Mouse (Mus musculus): ENCODE data around the gene Pck2. TPM values are rescaled to one million over a fixed set of nuclear protein-coding genes. Genes with fewer than 3 reads are reported as not detected.

The Pck2 gene
- polyA plus RNA-seq, 1 experiment from 2014 or later = 16.5 TPM

GRCm38 (mm10) chr14:55511037-55511436 is 29.0 kb upstream of the Pck2 start:
- 70% methylated on average over 7 of the region's 7 CpGs for WGBS
- Histone ChIP-seq H3K4me1 (peaks cover 14% of the 10 kb centered on the region), H3K4me3 (no peak overlapping the region), H3K36me3 (peaks cover 3% of the 10 kb centered on the region; the same call in 1 of the 2 replicates), H3K9me3 (replicated peaks) (no peaks in the 10 kb centered on the region), H3K27me3 (ENCODE audit: low read depth, poor library complexity, severe bottlenecking) (0 out of 2 replicates have a peak, but pooled peaks cover 13% of the 10 kb centered on the region), H3K27ac (replicated peaks) (no peak overlapping the region)
- no peak for DNase-seq (ENCODE audit: low spot score)

GRCm38 (mm10) chr14:55513927-55514326 is 26.1 kb upstream of the Pck2 start:
- H3K4me1 ChIP-seq = peaks cover 31% of the 10 kb centered on the region
- WGBS = 76% methylated on average over 10 of the region's 10 CpGs
- no peaks in the 10 kb centered on the region for H3K36me3 ChIP-seq
- H3K27ac ChIP-seq (replicated peaks) = no peak overlapping the region
- DNase-seq (ENCODE audit: low spot score) = no peak
- H3K4me3 ChIP-seq = no peak overlapping the region
- H3K9me3 ChIP-seq (replicated peaks) = no peaks in the 10 kb centered on the region
- peaks cover 34% of the 10 kb centered on the region for H3K27me3 ChIP-seq (ENCODE audit: low read depth, poor library complexity, severe bottlenecking)

- Histone ChIP-seq H3K4me1 (peaks cover 37% of the 10 kb centered on the region), H3K4me3 (no peak overlapping the region), H3K27ac (replicated peaks) (no peak overlapping the region), H3K9me3 (replicated peaks) (no peaks in the 10 kb centered on the region), H3K36me3 (no peaks in the 10 kb centered on the region), H3K27me3 (ENCODE audit: low read depth, poor library complexity, severe bottlenecking) (peaks cover 52% of the 10 kb centered on the region)
- 89% methylated on average over 4 of the region's 4 CpGs for WGBS
- DNase-seq (ENCODE audit: low spot score) = no peak
Measured at GRCm38 (mm10) chr14:55515846-55516245, 24.2 kb upstream of the Pck2 start.

GRCm38 (mm10) chr14:55518897-55519296 is 21.2 kb upstream of the Pck2 start:
- peak; percentile 45 for DNase-seq (ENCODE audit: low spot score)
- H3K4me3 ChIP-seq = no peak overlapping the region
- no peak overlapping the region for H3K27ac ChIP-seq (replicated peaks)
- peaks cover 69% of the 10 kb centered on the region for H3K27me3 ChIP-seq (ENCODE audit: low read depth, poor library complexity, severe bottlenecking)
- H3K4me1 ChIP-seq = peaks cover 38% of the 10 kb centered on the region
- 53% methylated on average over 2 of the region's 2 CpGs for WGBS
- H3K36me3 ChIP-seq = no peaks in the 10 kb centered on the region
- H3K9me3 ChIP-seq (replicated peaks) = no peaks in the 10 kb centered on the region

- Histone ChIP-seq H3K4me3 (no peak overlapping the region), H3K27me3 (ENCODE audit: low read depth, poor library complexity, severe bottlenecking) (peaks cover 75% of the 10 kb centered on the region), H3K9me3 (replicated peaks) (no peaks in the 10 kb centered on the region), H3K36me3 (no peaks in the 10 kb centered on the region), H3K4me1 (peaks cover 38% of the 10 kb centered on the region), H3K27ac (replicated peaks) (no peak overlapping the region)
- 64% methylated on average over 4 of the region's 4 CpGs for WGBS
- DNase-seq (ENCODE audit: low spot score) = no peak
Measured at GRCm38 (mm10) chr14:55519604-55520003, 20.5 kb upstream of the Pck2 start.

- peaks cover 78% of the 10 kb centered on the region for H3K27me3 ChIP-seq (ENCODE audit: low read depth, poor library complexity, severe bottlenecking)
- DNase-seq (ENCODE audit: low spot score) = peak; percentile 53
- H3K4me3 ChIP-seq = peak overlapping the region; percentile 63
- peaks cover 38% of the 10 kb centered on the region for H3K4me1 ChIP-seq
- H3K27ac ChIP-seq (replicated peaks) = peak overlapping the region; percentile 50
- no peaks in the 10 kb centered on the region for H3K36me3 ChIP-seq
- under 1% methylated on average over 61 of the region's 61 CpGs for WGBS
- H3K9me3 ChIP-seq (replicated peaks) = no peaks in the 10 kb centered on the region
Measured at GRCm38 (mm10) chr14:55520451-55521361, 19.4 kb upstream of the Pck2 start.

GRCm38 (mm10) chr14:55524062-55524461 is 16.0 kb upstream of the Pck2 start:
- Histone ChIP-seq H3K4me3 (no peak overlapping the region), H3K4me1 (peaks cover 20% of the 10 kb centered on the region), H3K27ac (replicated peaks) (no peak overlapping the region), H3K9me3 (replicated peaks) (no peaks in the 10 kb centered on the region), H3K36me3 (no peaks in the 10 kb centered on the region), H3K27me3 (ENCODE audit: low read depth, poor library complexity, severe bottlenecking) (peaks cover 55% of the 10 kb centered on the region)
- WGBS = 65% methylated on average over 4 of the region's 4 CpGs
- DNase-seq (ENCODE audit: low spot score) = no peak

GRCm38 (mm10) chr14:55524785-55525184 is 15.3 kb upstream of the Pck2 start, which contains the start of gene Nrl:
Nrl (minus strand) TSS chr14:55524981.
- no peak for DNase-seq (ENCODE audit: low spot score)
- peaks cover 13% of the 10 kb centered on the region for H3K4me1 ChIP-seq
- 44% methylated on average over 8 of the region's 8 CpGs for WGBS
- peaks cover 48% of the 10 kb centered on the region for H3K27me3 ChIP-seq (ENCODE audit: low read depth, poor library complexity, severe bottlenecking)
- no peak within 1 kb of the TSS for H3K27ac ChIP-seq (replicated peaks)
- no peak within 1 kb of the TSS for H3K4me3 ChIP-seq
- no peaks in the 10 kb centered on the region for H3K9me3 ChIP-seq (replicated peaks)
- H3K36me3 ChIP-seq = no peaks in the 10 kb centered on the region

- no peak overlapping the region for H3K27ac ChIP-seq (replicated peaks)
- WGBS = 88% methylated on average over 2 of the region's 2 CpGs
Measured at GRCm38 (mm10) chr14:55526674-55527073, 13.4 kb upstream of the Pck2 start.

GRCm38 (mm10) chr14:55527940-55528339 is 12.1 kb upstream of the Pck2 start:
- 21% methylated on average over 3 of the region's 3 CpGs for WGBS
- Histone ChIP-seq H3K9me3 (replicated peaks) (no peaks in the 10 kb centered on the region), H3K4me1 (no peaks in the 10 kb centered on the region), H3K4me3 (no peak overlapping the region), H3K36me3 (no peaks in the 10 kb centered on the region), H3K27me3 (ENCODE audit: low read depth, poor library complexity, severe bottlenecking) (peaks cover 24% of the 10 kb centered on the region), H3K27ac (replicated peaks) (no peak overlapping the region)
- DNase-seq (ENCODE audit: low spot score) = no peak

More at GRCm38 (mm10) chr14:55526674-55527073, 13.4 kb upstream of the Pck2 start:
- no peak for DNase-seq (ENCODE audit: low spot score)
- H3K36me3 ChIP-seq = no peaks in the 10 kb centered on the region
- H3K9me3 ChIP-seq (replicated peaks) = no peaks in the 10 kb centered on the region
- H3K27me3 ChIP-seq (ENCODE audit: low read depth, poor library complexity, severe bottlenecking) = peaks cover 36% of the 10 kb centered on the region
- no peaks in the 10 kb centered on the region for H3K4me1 ChIP-seq
- no peak overlapping the region for H3K4me3 ChIP-seq

- no peaks in the 10 kb centered on the region for H3K36me3 ChIP-seq
- no peak overlapping the region for H3K4me3 ChIP-seq
- H3K4me1 ChIP-seq = peaks cover 18% of the 10 kb centered on the region
- 58% methylated on average over 6 of the region's 6 CpGs for WGBS
- DNase-seq (ENCODE audit: low spot score) = peak; percentile 30
- no peaks in the 10 kb centered on the region for H3K9me3 ChIP-seq (replicated peaks)
- H3K27me3 ChIP-seq (ENCODE audit: low read depth, poor library complexity, severe bottlenecking) = peaks cover 9% of the 10 kb centered on the region; the same call in 1 of the 2 replicates
- no peak overlapping the region for H3K27ac ChIP-seq (replicated peaks)
Measured at GRCm38 (mm10) chr14:55536116-55536745, 3.8 kb upstream of the Pck2 start.

GRCm38 (mm10) chr14:55540787-55541321 is 788 bp downstream of the Pck2 start:
- no peak for DNase-seq (ENCODE audit: low spot score)
- peaks cover 19% of the 10 kb centered on the region for H3K36me3 ChIP-seq
- no peaks in the 10 kb centered on the region for H3K9me3 ChIP-seq (replicated peaks)
- peak overlapping the region; percentile 73 for H3K4me3 ChIP-seq
- whole genome bisulfite sequencing = 11% methylated on average over 10 of the region's 10 CpGs
- peaks cover 22% of the 10 kb centered on the region for H3K4me1 ChIP-seq
- peaks cover 9% of the 10 kb centered on the region; the same call in 1 of the 2 replicates for H3K27me3 ChIP-seq (ENCODE audit: low read depth, poor library complexity, severe bottlenecking)
- H3K27ac ChIP-seq (replicated peaks) = peak overlapping the region; percentile 86
